Mouse (Mus musculus) ovary, postnatal 10 days (tissue): ENCODE data around the gene Lmnb2.

Experiments used
- DNase-seq: peaks from one replicate; pipeline ENCODE4 v3.0.0; 2022; ENCODE audit warnings: low spot score

Gene Lmnb2

DNA sequence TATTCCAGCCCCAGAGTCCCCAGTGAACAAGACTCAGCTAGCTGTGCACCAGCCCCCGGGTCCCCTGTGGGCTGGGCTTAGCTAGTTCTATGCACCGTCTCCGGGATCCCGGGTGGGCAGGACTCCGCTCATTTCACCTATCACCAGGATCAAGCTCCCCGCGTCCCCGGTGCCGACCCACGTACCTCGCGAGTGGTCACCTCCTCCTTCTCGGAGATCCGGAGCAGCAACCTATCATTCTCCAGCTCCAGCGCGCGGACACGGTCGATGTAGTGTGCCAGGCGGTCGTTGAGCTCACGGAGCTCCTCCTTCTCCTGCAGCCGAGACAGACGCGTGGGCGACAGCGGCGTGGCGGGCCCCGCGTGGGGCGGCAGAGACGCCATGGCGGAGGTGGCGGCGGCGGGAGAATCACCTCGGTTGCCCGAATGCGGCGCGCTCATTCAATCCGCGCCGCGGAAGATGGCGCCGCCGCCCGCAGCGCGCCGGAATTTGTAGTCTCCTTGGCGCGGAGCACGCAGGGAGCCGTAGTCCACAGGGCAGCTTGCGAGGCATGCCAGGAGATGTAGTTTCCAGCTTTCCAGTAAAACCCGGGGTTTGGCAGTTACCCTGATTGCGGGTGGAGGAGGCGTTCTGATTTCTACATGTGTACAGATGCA lies at the start of gene Lmnb2:
Lmnb2 (minus strand) TSS at position 467 of the 656 bp plus-strand sequence.
- DNase-seq = peak; percentile 45

DNA sequence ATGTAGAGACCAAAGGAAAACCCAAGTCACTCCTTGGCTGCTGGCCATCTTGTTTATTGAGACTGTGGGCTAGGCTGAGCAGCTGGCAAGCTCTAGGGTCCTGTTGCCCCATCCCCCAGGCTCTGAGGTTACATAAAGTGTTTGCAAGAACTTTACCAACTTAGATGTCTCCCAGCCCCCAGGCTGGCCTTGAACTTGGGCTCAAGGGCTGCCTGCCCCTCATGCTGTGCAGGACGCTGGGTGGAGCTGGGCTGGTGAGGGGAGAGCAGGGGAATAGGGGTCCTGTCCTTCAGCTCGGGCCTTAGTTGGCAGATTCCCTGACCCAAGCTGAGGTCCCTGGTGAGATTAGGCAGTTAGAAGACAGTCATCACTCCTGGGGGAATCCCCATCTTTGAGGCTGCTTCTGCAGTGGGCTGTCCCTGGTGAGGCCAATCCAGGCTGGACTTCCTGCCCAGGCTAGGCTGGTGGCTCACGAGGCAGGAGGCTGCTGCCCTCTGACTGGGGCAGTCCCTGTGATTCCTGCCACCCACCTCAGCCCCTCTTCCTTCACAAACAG lies 49.1 kb upstream of the Lmnb2 start:
- no peak for DNase-seq

- no peak for DNase-seq
Observed at GRCm38 (mm10) chr10:80966296-80966695, 48.3 kb upstream of the Lmnb2 start.

DNA sequence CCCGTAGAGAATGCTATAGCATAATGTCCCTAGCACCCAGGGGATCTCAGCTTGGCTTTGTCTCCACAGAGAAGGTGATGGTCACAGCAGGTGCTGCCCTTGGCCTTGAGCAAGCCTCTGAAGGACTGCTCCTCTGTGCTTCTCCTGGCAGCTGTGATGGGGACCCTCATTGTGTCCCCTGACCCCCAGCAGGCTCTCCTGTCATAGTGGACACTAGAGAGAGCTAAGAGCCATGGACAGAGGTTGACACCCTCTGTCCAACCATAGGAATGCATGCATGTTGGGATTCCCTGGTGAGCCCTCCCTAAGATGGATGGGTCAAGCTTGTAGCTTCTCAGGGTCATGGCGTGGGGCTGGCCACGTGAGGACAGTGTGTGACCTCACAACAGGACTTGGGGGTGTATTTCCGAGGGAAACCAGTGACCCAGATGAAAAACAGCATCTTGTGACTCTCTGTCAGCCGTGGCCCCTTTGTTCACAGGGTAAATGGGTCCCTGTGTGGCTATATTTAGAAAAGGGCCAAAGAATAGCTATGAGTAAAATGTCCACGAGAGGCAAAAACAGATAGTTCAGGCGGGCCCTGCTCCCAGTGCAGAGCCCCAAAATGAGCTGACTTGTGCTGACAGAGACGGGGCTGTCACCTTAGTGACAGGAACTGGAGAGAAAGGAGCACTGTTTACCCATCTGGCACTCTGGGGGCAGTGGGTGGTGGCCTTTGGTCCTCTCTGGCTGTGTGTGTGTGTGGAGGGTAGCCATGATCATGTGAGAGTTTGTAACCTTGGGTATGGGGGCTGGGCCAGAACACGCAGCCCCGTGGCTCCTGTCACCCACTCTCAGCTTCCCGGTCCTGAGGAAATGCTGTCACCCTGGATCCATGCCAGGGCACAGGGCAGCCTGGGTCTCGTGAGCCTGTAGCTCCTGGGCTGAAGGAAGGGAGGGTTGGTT lies 45.3 kb upstream of the Lmnb2 start:
- DNase-seq = no peak

DNA sequence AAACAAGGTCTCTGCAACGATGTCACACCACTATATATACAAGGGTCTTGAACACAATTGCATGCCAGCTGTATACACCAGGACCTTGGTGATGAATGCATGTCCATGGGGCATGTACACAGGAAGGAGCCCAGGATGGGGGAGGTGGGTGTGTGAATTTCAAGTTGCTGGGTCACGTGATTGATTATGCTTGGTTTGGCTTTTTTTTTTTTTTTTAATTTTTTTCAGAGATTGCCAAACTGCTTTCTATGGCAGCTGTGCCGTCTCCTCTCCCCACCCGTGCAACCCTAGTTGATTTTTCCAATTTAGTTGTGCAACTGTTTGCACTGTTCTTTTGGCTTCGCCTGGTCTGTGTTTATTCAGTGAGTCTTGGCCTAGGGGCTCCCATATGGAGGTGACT lies 44.5 kb upstream of the Lmnb2 start:
- no peak for DNase-seq

DNA sequence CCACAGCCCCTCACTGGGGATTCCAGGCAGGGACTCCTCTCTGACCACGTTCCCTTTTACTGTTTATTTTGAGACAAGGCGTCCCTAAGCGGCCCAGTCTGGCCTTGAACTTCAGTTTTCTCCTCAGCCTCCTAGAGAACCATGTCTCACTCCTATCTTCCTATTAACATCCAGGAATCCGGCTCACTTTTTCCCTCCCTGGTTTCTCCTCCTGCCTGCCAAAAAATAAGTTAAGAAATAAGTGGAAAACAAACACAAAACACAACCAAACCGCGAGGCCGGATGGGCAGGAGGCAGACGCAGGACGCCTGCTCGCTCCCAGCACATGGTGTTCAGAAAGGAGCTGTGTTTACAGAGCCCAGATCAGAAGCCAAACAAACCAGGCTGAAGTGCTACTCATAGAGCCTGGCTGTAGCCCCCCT lies 44.0 kb upstream of the Lmnb2 start:
- DNase-seq = no peak

- no peak for DNase-seq
Observed at GRCm38 (mm10) chr10:80960551-80961508, 42.8 kb upstream of the Lmnb2 start.

- DNase-seq = no peak
Observed at GRCm38 (mm10) chr10:80958979-80959637, 41.1 kb upstream of the Lmnb2 start.

- DNase-seq = no peak
Observed at GRCm38 (mm10) chr10:80957791-80958190, 39.7 kb upstream of the Lmnb2 start.

GRCm38 (mm10) chr10:80956901-80957300 lies 38.9 kb upstream of the Lmnb2 start:
- no peak for DNase-seq

DNA sequence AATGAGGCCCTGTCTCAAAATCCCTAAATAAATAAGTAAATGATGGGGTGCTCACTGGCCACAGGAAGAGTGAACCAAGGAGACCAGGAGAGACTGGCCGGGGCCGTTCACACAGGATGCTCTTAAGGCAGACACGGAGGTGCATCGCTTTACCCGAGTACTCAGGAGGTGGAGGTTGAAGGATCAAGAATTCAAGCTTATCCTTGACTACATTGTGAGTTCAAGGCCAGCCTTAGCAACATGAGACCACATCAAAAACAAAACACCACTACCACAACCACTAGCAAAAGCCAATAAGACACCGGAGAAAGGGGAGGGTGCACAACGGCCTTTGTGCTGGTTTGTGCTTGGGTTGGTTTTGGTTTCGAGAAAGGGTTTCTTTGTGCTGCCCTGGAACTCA lies 38.3 kb upstream of the Lmnb2 start:
- DNase-seq = no peak

DNA sequence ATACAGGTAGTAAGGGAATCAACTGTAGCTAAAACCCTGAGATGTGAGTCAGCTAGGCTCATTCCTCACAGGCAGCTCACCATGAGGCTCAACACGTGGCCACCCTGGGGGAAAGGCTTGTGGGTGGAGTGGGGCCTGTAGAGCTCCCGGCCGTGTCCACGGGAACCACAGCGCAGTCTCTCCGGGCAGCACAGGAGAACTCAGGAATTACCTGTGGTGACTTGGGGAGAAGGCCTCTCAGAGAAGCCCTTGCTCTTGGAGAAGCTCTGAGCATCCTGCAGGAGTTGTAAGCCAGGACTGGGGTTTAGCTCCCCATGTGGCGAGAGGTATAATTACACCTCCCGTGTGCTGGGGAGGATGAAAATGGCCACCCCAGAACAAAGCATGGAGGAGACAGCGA lies 37.5 kb upstream of the Lmnb2 start:
- no peak for DNase-seq

DNA sequence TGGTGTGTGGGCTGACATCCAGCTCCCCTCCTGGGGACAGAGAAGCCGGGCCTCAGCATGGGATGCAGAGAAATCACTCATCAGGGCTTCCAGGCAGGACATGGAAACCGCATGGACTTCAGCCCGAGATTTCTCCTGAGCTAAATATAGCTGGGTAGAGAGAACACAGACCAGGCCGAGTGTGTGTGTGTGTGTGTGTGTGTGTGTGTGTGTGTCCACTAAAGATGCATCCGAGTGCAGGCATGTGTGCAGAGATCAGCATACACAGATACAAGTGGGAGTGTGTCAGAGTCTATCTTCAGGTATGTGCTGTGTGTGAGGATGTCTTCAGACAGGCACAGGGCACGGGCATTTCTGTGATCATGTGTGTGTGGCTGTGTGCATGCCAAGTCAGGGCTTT lies 36.8 kb upstream of the Lmnb2 start:
- DNase-seq = no peak

DNA sequence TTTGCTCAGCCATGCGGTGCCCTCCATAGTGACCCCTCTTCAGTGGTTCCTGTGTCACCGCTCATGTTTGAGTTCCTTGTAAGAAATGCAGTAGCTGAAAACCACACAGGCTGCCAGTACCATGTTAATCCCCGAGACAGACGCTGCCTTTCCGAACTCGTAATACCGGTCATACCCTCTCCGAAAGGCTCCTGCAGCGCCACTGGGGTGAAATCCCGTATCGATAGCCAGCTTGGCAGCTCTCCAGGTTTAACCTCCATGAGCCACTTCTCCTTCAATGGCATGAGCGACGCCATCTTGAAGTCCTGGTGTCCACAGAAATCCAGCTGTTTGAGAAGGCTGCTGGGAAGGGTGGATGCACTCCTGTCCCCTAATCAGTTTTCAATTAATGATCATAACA lies 36.4 kb upstream of the Lmnb2 start:
- no peak for DNase-seq

DNA sequence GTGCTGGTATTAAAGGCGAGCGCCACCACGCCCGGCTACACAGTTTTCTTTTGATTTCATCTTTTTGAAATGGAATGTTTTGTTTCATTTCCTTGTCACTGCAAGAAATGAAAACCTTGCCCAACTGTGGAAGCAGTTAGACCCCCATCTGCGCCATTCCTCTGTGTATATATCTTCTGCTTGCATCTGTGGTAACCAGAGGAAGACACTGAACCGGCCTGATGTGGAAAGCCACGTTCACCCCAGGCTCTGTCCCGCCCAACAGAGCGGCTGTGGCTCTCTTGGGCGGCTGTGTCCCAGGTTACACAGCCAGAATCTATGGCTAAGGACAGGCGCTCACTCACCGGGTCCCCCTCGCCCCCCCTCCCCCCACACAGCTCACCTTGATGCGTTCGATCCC lies 34.4 kb upstream of the Lmnb2 start:
- no peak for DNase-seq

DNA sequence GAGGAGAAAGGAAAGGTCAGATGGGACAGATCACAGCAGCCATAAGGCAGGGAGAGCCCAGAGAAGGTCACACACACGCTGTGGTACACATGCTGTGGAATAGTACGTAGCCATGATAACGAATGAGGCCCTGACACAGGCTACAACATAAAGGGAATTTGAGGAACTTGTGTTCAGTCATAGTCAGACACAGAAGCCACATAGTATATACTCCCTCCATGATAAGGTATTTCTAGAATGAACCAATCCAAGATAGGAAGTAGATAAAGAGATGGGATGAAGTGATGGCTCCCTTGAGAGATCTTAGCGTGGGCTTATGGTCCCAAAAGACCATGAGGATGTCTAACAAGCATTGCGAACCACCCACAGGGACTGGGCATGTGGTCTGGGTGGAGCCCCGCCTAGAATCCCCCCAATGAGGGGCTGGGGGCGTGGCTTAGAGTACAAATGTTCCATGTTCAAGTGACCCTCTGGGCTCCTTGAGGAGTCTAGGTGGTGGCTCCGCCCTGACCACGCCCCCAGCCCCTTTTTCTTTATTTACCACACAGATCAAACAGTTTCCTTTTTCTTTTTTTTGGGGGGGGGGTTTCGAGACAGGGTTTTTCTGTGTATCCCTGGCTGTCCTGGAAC lies 33.8 kb upstream of the Lmnb2 start:
- no peak for DNase-seq

DNA sequence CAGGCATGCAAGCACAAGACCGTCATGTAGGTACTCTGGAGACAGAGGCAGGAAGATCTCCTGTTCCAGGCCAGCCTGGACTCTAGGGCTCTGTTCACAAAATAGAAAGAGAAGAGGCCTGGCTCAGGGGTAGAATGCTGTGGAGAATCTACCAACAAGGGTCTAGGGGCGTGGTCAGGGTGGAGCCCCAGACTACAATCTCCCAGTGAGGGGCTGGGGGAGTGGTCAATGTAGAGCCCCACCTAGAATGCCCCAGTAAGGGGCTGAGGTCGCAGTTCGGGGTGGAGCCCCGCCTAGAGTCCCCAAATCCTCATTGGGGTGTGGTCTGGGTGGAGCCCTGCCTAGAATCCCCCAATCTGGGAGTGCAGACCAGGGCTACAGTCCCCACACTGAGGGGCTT lies 32.3 kb upstream of the Lmnb2 start:
- DNase-seq = no peak

DNA sequence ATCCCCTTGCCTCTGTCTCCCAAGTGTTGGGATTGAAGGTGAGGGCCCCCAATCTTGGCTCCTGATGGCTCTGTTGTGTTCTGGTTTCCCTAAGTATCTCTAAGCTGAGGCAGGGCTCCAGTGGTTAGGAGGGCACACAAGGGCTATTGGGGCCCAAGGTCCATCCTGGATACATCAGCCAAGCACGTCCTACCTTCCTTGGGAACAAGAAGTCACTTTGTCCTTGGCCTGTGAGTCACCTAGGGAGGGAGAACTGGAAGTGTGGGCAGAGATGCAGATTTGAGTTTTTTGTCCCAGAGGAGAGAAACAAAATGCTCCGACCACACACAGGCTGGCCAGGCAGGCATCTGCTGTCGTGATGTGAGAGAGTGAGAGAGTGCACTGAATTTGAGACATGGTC lies 31.0 kb upstream of the Lmnb2 start:
- DNase-seq = no peak

DNA sequence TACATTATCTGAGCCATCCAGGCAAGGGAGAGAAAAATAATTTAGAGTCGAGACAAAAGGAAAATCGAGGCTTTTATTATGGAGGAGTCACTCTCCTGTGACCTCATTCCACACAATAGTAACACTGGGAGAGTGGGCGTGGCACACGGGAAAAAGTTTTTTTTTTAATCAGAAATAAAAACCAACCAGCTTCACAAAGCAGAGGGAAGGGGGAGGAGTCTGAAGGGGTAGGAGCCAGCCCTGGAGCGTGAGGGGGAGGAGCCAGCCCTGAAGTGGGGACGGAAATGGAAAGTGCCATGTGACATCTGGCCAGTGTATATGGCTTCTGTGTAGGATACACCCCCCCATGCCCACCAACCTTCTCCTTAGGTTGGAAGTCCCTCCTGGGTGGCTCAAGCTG lies 30.5 kb upstream of the Lmnb2 start:
- DNase-seq = no peak

- no peak for DNase-seq
Observed at GRCm38 (mm10) chr10:80947802-80948201, 29.8 kb upstream of the Lmnb2 start.
